Mouse (Mus musculus) olfactory bulb, adult 2 months (tissue): ENCODE results near the gene Gas2. TPM values are rescaled to one million over a fixed set of nuclear protein-coding genes. Genes with fewer than 3 reads are reported as not detected.

Experiments
- H3K27ac ChIP-seq: fragments of 200-500 bp; 2 replicates; pipeline ENCODE4 v1.5.1; 2012; ENCODE audit warnings: low read depth, low read length; ENCODE audit not compliant: insufficient read depth
- H3K4me1 ChIP-seq: fragments of 200-500 bp; 2 replicates; pipeline ENCODE4 v1.6.1; 2012; ENCODE audit warnings: low read length; ENCODE audit not compliant: control insufficient read depth, insufficient read depth
- H3K4me3 ChIP-seq: fragments of 200-500 bp; 2 replicates; pipeline ENCODE4 v1.5.1; 2012; ENCODE audit warnings: mild to moderate bottlenecking, low read depth, low read length, moderate library complexity; ENCODE audit not compliant: insufficient read depth
- CTCF ChIP-seq: fragments of 200-500 bp; IDR thresholded peaks from 2 replicates; pipeline ENCODE4 v1.5.1; 2012; ENCODE audit warnings: low read depth, mild to moderate bottlenecking, low read length, moderate library complexity; ENCODE audit not compliant: insufficient read depth
- POLR2A ChIP-seq: fragments of 200-500 bp; IDR thresholded peaks from 2 replicates; pipeline ENCODE4 v1.6.1; 2012; ENCODE audit warnings: mild to moderate bottlenecking, low read depth, low read length, moderate library complexity; ENCODE audit not compliant: insufficient read depth
- WGBS: fragments of 180-500 bp; shearing (Covaris S2); methylation state at CpG from one replicate; pipeline ENCODE4 v1.1.7; 2018; 5-methylcytosine and 5-hydroxymethylcytosine counted together
- polyA plus RNA-seq: library from polyadenylated mRNA; stranded (reverse); fragments of >200 nt; gene quantifications from 2 replicates; pipeline ENCODE4 v1.2.4, GENCODE M21; 2012; ENCODE audit warnings: low replicate concordance; ENCODE audit not compliant: missing spikeins, insufficient read depth, insufficient read length

Gene Gas2
- polyA plus RNA-seq, 1 experiment: not detected

DNA sequence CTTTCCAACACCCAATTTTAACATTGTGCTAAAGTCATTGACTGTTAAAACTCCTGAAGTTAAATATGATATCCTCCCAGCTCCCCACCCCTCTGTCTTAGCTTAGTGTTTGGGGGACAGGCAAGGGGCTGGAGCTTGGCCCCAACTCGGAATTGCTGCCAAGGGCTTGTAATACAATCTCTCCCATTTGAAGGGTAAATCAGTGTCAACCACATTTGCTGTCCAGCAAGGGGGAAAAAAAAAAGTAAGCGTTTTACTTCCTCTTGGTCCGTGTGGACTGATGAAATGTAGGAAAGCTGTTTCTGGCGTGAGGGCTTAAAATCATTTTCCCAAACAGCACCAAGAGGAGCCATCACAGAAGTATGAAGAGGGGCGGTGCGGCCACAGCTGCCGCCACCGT, 16.9 kb downstream of the Gas2 start:
- Histone ChIP-seq H3K4me1 (peaks cover 10% of the 10 kb centered on the region), H3K27ac (peak overlapping the region; percentile 64; the same call in 1 of the 2 replicates), H3K4me3 (peak overlapping the region; percentile 67)
- WGBS: 2% methylated on average over 8 of the region's 8 CpGs
- TF ChIP-seq CTCF (no peak), POLR2A (no peak)

DNA sequence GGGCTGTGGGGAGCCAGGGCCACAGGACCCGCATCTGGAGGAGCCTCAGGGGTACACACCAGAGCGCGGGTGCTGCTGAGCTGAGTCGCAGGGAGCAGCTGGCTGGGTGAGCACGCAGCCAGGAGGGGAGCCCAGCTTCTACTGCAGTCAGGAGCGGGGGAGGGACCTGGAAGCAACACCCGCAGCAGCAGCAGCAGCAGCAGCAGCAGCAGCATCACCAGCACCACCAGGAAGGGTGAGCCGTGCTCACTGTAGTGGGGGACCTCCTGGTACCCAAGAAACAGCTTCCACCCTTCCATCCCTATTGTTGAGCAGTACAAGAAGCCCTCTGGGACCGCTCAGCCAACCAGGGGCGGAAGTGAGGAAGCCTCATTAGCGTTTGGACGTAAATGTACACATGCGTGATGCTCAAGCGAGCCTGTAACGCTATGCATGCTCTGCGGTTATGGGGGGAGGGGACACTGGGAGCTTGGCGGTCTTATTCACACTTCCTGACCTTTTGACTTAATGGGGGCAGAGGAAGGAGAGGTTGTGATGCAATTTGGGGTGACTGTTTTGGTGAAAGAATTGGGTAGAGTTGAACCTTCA, 17.4 kb downstream of the Gas2 start:
- TF ChIP-seq CTCF (no peak), POLR2A (no peak)
- Histone ChIP-seq H3K4me3 (peak overlapping the region; percentile 67), H3K27ac (peak overlapping the region; percentile 64), H3K4me1 (peaks cover 10% of the 10 kb centered on the region)
- WGBS: under 1% methylated on average over 17 of the region's 17 CpGs

- no peak overlapping the region for H3K27ac ChIP-seq
- whole genome bisulfite sequencing: 89% methylated on average over 4 of the region's 4 CpGs
- TF ChIP-seq CTCF (no peak), POLR2A (no peak)
- no peak overlapping the region for H3K4me3 ChIP-seq
- H3K4me1 ChIP-seq: peaks cover 10% of the 10 kb centered on the region
Measured at GRCm38 (mm10) chr7:51880121-51880520, 18.3 kb downstream of the Gas2 start.

DNA sequence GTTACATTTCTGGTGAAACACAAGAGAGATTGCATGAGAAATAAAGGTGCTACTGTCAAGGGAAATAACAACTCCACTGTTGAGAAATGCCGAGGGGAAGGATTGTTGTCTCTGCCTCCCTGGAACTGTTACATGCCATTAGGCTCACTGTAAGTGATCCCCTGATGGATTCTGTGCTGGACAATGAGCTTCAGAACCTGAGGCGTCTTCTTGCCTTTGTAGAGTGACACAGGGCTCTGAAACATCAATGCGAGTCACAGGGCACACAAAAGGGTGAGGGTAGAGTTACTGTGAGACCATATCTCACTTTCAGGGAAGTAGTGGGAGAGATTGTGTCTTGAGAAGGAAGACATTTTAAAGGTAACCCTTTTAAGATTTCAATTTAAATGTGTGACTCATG, 23.5 kb downstream of the Gas2 start:
- Histone ChIP-seq H3K4me1 (no peaks in the 10 kb centered on the region), H3K27ac (no peak overlapping the region)

GRCm38 (mm10) chr7:51887678-51888567, 26.1 kb downstream of the Gas2 start:
- whole genome bisulfite sequencing: 90% methylated on average over 11 of the region's 11 CpGs
- no peak overlapping the region for H3K4me3 ChIP-seq
- H3K4me1 ChIP-seq: no peaks in the 10 kb centered on the region
- no peak overlapping the region for H3K27ac ChIP-seq
- TF ChIP-seq CTCF: no peak
- TF ChIP-seq POLR2A: no peak

More for the DNA sequence above, 23.5 kb downstream of the Gas2 start:
- WGBS: 88% methylated on average over 3 of the region's 3 CpGs
- TF ChIP-seq CTCF (no peak), POLR2A (no peak)
- H3K4me3 ChIP-seq: no peak overlapping the region

- no peaks in the 10 kb centered on the region for H3K4me1 ChIP-seq
- H3K27ac ChIP-seq: no peak overlapping the region
- 95% methylated on average over 7 of the region's 7 CpGs for WGBS
- H3K4me3 ChIP-seq: no peak overlapping the region
- TF ChIP-seq CTCF (no peak), POLR2A (no peak)
Measured at GRCm38 (mm10) chr7:51889601-51890000, 27.8 kb downstream of the Gas2 start.

DNA sequence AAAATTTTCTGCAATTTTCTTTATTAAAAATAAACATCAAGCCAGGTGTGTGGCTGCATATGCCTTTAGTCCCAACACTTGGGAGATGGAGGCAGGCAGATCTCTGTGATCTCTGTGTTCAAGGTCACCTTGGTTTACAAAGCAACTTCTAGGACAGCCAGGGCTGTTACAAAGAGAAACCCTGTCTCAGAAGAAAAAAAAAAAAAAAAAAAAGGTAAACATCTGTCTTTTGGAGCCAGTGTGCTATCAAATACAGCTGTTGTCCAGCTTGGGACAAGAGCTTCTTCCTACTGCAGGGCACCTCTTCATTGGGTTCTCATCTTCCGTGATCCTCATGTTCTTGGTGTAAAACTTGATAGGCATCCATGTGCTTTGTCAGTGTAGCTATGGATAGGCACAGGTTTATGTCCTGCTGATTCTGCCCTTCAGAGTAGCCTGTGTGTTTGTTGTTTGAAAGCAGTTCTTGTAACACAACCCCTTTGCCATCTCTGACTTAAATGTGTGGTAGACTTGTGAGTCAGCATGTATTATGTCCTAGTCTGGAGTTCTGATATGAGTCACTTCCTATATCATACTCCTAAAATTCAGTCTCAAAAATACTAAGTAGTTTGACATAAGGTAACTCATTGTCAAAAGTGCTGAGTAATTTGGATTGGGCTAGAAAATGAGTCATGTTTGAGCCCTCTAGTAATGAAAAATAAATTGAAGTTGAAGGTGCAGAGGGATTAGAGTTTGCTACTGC, 30.6 kb downstream of the Gas2 start:
- TF ChIP-seq POLR2A (no peak), CTCF (no peak)
- Histone ChIP-seq H3K4me3 (no peak overlapping the region), H3K27ac (no peak overlapping the region), H3K4me1 (no peaks in the 10 kb centered on the region)
- WGBS: 95% methylated on average over 1 of the region's 1 CpGs

DNA sequence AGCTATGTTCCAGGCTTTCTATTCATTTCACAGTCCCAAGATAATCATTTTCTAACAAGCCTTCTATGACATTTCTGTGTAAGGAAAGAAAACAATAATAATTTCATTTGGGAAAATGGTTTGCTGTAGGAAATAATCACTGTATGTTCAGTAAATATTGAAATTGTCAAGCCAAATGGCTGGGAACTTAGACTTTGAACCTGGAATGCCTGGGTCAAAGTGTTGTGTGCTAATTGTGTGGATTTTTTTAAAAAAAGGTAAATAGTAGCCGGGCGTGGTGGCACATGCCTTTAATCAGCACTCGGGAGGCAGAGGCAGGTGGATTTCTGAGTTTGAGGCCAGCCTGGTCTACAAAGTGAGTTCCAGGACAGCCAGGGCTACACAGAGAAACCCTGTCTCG, 31.2 kb downstream of the Gas2 start:
- Histone ChIP-seq H3K27ac (no peak overlapping the region), H3K4me1 (no peaks in the 10 kb centered on the region), H3K4me3 (no peak overlapping the region)
- TF ChIP-seq POLR2A (no peak), CTCF (no peak)
- WGBS: 89% methylated on average over 4 of the region's 4 CpGs

DNA sequence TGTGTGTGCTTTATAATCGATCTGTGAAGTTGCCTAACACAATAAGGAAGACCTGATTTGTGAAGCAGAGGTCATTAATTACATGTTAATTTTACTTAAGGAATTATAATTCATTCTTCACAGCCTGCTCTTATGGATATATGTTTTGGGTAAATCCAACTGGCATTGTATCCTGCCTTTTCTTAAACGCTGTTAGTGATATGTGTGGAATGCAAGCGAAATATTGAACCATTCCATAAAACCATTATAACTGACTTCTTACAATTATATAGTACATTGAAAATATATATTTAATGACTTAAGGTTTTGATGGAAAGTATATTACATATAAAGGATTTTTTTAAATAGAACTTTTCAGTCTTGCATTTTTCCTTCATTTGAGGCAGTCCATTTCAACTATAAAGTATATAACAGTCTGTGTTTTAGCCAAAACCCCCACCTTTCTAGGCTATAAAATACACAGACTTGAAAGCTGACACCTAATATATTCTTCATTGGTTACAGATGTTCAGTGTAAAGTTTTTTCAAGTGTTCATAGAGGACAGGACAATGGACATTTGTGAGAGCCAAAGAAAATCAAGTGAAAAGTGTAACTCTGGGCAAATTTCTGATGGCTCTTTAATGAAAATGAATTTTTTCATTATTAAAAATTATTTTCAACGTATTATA, 32.5 kb downstream of the Gas2 start:
- Histone ChIP-seq H3K27ac (no peak overlapping the region), H3K4me1 (no peaks in the 10 kb centered on the region), H3K4me3 (no peak overlapping the region)
- 94% methylated on average over 4 of the region's 4 CpGs for WGBS
- TF ChIP-seq CTCF (no peak), POLR2A (no peak)
